Mouse (Mus musculus) embryonic fibroblast, embryonic 13.5 days (primary cell): Measurements from ENCODE around the gene Epo. TPM values are rescaled to one million over a fixed set of nuclear protein-coding genes. Genes with fewer than 3 reads are reported as not detected.
A peak's percentile ranks its signal among the peaks of the same experiment; 100 is the strongest.

Experiments
- H3K27ac ChIP-seq: 2 replicates; pipeline ENCODE4 v1.5.1; 2012; ENCODE audit warnings: low read length, control low read depth, inconsistent platforms; ENCODE audit not compliant: insufficient read depth
- H3K4me1 ChIP-seq: 2 replicates; pipeline ENCODE4 v1.6.1; 2011; ENCODE audit warnings: low read length; ENCODE audit not compliant: control insufficient read depth, insufficient read depth
- H3K4me3 ChIP-seq: 2 replicates; pipeline ENCODE4 v1.5.1; 2011; ENCODE audit warnings: mild to moderate bottlenecking, control low read depth, low read length; ENCODE audit not compliant: insufficient read depth
- CTCF ChIP-seq: IDR thresholded peaks from 2 replicates; pipeline ENCODE4 v1.5.1; 2011; ENCODE audit warnings: mild to moderate bottlenecking, control low read depth, low read length, moderate library complexity, borderline replicate concordance; ENCODE audit not compliant: insufficient read depth
- POLR2A ChIP-seq: IDR thresholded peaks from 2 replicates; pipeline ENCODE4 v1.6.1; 2011; ENCODE audit warnings: low read depth, mild to moderate bottlenecking, control low read depth, low read length, moderate library complexity
- polyA plus RNA-seq: library from polyadenylated mRNA; stranded (reverse); fragments of >200 nt; gene quantifications from 2 replicates; pipeline ENCODE4 v1.2.4, GENCODE M21; 2011; ENCODE audit warnings: low read depth; ENCODE audit not compliant: missing spikeins, insufficient read length

Gene Epo
- polyA plus RNA-seq, result not detected in 2 replicates

DNA sequence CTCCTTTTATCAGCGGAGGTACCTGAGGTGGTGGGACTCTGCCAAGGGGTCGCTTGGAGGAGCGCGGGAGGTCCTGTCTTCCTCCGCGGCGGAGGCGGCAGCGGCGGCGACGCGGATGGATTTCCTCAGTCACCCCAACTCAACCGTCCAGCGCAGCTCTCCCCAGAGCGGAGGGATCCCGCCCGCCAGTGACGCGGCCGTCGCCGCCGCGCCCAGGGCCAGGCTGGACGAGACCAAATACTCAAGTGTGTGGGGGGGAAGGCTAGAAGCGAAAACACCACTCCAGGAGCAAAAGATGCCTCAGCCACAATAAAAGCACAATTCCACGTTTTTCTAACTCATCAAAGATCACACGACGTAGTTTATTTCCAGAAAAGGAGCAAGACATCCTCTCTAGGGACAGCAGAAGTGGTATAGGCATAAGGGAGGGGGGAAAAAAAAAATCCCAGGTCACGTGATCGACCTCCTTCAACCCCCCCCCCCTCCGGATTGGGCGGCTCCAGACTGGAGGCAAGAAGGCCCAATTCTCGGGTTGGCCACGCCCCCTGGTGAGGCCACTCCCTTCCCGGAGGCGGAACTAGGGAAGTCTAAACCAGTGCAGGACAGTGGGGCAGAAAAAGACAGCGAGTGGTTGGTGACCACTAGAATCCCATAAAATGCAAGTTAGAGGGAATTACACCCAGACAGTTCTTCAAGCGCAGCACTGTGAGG, at the start of gene Epo, which contains the start of gene Gnb2:
Gene Epo, minus strand, starts transcription at position 126 of the 711 bp plus-strand sequence.
Gene Gnb2, minus strand, starts transcription at position 394 of the 711 bp plus-strand sequence.
- Histone ChIP-seq H3K27ac (peak within 1 kb of the TSS; percentile 97), H3K4me1 (peaks cover 8% of the 10 kb centered on the region; the same call in 1 of the 2 replicates)
- TF ChIP-seq POLR2A, result peak; percentile 91
- no peak for TF ChIP-seq CTCF

DNA sequence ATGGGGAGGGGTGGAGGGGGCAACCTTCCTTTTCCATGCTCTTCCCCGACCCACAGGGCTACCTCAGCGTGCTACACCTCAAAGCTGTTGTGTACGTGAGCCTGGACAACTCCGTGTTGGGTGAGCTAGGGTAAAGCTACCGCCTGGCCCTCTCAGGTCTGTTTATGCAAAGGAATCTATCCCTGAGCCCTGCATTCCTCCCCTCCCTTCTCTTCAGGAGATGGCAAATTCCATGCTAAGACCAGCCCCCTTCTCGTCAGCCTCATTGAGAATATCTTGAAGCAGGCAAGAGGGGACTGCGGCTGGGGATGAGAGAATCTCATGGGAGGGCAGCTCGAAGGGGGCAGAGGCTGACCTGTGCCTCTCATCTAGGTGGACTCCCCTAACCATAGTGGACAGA, 49.7 kb upstream of the Epo start:
- TF ChIP-seq CTCF (no peak), POLR2A (no peak)
- Histone ChIP-seq H3K4me3 (no peak overlapping the region), H3K27ac (no peak overlapping the region), H3K4me1 (no peaks in the 10 kb centered on the region)

More for the DNA sequence above, at the start of gene Epo, which contains the start of gene Gnb2:
- peak within 1 kb of the TSS; percentile 97 for H3K4me3 ChIP-seq

DNA sequence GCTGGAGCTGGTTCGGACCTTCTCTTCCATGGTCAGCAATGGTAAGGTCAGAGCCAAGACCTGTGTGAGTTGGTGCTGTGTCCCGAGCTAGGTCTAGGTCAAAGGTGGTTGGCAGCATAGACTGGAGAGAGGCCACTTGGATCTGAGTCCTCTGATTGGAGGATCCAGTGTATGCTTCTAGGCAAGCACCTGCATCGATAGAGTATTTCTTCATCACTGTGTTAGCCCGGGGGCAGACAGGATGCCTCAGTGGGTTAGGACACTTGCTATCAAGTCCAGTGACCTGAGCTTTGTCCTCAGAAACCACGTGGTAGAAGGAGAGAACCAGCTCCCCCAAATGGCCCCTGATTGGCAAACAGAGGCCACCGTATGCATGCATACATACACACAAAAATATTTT, 47.2 kb upstream of the Epo start:
- no peak overlapping the region for H3K4me3 ChIP-seq
- TF ChIP-seq POLR2A, result no peak
- no peak for TF ChIP-seq CTCF
- H3K4me1 ChIP-seq, result no peaks in the 10 kb centered on the region
- H3K27ac ChIP-seq, result no peak overlapping the region

DNA sequence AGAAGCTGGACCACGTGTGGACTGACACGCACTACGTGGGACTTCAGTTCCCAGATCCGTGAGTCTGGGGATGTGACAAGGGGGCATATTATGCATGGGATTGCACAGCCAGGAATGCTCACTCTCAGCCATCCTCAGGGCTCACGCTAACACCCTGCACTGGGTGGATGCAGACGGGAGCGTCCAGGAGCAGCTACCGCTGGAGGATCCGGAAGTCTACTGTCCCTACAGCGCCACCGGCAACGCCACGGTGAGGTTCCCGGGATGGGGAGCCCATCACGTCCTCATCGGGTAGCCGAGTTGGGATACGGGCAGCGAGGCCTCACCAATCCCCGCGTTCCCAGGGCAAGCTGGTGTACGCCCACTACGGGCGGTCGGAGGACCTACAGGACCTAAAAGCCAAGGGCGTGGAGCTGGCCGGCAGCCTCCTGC, 41.4 kb upstream of the Epo start:
- TF ChIP-seq CTCF, result no peak
- no peak for TF ChIP-seq POLR2A
- Histone ChIP-seq H3K4me3 (no peak overlapping the region), H3K4me1 (no peaks in the 10 kb centered on the region), H3K27ac (no peak overlapping the region)

DNA sequence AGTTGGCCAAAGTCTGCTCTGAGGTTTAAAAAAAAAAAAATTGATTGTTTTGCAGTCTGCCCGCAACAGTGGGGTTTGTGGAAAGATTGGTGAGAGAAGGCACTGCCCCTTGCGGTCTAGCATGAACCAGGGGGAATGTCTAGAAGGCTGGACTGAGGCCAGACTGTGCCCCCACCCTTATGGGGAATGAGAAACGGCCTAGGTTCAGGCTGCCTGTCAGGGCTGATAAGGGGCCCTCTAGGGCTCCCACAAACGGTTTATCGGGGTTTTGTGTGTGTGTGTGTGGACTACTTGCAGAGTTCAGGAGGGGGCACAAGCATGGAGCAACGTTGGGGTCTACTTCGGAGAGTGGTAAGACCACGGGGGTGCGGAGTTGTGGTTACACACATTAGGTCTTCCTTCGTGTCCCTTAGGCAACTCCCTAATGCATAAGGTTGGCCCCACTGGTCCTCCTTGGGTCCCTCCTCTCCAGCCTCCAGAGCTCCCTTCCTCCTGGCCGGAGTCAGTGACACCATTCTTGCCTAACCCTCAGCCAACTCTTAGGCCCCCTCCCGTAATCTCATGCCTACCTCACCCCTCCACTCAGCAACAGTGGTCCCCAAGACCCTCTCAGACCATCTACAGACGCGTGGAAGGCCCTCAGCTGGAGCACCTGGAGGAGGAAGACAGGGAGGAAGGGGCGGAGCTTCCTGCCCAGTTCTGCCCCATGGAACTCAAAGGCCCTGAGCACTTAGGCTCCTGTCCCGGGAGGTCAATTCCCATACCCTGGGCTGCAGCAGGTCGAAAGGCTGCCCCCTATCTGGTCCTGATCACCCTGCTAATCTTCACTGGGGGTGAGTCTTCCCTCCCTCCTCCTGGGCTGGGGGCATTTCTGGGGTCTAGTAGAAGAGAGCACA, 37.9 kb upstream of the Epo start:
- Histone ChIP-seq H3K27ac (no peak overlapping the region), H3K4me1 (no peaks in the 10 kb centered on the region), H3K4me3 (no peak overlapping the region)
- TF ChIP-seq CTCF (no peak), POLR2A (no peak)

DNA sequence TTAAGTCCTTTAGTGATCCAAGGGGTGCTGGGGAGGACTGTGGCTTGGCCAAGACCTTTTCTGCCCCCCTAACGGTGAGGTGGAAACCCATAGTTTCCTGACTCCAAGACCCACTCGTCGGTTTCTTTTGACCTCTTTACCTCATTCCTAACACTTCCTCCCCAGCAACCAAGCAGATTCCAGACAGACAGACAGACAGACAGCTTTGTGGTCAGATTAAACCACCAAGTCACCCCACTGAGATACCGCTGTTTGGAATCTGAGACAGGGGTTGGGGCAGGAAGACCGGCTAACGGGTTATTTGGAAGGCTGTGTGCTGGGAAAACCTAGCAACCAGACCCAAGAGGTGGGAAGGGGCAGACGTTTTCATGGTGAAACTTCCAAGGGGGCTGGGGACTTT, 37.1 kb upstream of the Epo start:
- Histone ChIP-seq H3K4me1 (no peaks in the 10 kb centered on the region), H3K27ac (no peak overlapping the region), H3K4me3 (no peak overlapping the region)
- TF ChIP-seq POLR2A (no peak), CTCF (no peak)

DNA sequence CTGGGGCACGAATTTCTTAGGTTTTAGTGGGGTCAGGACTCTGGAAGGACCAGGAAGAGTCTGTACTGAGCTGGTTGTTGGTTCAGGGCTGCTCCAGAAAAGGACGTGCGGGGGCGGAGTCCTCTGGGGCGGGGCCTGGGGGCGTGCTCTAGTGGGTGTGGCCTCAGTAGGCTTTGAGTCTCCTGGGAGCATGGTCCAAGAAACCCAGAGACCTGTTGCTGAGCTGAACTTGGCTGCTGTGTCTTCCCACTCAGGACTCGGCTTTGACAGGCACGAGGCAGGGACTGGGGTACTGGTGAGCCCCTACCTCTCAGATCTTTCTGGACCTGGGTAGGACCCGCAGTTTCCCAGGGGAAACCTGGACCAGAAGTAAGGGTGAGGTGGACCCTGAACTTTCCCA, 36.6 kb upstream of the Epo start, which contains the start of gene Tfr2:
Gene Tfr2, plus strand, starts transcription at position 176 of the 400 bp plus-strand sequence.
- H3K4me3 ChIP-seq, result no peak within 1 kb of the TSS
- H3K27ac ChIP-seq, result no peak within 1 kb of the TSS
- TF ChIP-seq POLR2A, result no peak
- TF ChIP-seq CTCF, result no peak
- H3K4me1 ChIP-seq, result no peaks in the 10 kb centered on the region

DNA sequence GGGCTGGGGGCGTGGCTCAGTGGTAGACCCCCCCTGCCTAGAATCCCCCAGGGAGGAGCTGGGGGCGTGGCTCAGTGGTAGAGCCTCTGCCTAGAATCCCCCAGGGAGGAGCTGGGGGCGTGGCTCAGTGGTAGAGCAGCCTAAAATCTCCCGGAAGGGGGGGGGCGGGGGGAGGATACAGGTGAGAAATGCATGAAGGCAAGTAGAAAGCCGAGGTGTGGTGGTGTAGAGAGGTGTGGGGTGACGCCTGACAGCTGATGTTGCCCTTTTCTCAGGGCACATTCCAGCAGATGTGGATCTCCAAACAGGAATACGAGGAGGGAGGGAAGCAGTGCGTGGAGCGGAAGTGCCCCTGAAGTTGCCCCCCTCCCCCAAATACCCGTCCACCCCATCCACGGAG, 36.0 kb upstream of the Epo start:
- TF ChIP-seq POLR2A (no peak), CTCF (no peak)
- Histone ChIP-seq H3K27ac (no peak overlapping the region), H3K4me1 (no peaks in the 10 kb centered on the region), H3K4me3 (no peak overlapping the region)

DNA sequence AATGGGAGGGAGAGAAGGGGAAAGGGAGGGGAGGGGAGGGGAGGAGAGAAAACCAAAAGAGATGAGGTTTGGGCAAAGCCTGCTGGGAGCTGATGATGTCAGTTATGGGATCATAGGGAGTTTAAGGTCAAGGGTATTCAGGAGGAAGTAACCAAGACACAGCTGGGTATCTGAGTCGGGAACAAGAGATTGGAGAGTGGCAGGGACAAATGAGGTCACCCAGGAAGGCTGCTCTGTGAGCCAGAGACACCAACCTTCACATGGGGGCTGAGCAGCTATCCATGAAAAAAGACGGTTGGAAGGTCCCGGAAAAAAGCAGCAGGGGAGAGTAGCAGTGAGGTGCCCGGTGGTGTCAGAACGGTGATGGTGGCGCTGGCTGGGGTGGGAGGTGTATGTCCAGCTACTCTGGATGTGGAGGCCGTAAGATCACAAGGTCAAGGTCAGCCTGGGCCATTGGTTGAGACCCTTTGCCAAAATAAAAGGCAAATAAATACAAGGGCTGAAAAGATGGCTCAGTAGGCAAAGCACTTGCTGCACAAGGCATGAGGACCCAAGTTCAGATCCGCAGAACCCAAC, 35.3 kb upstream of the Epo start:
- Histone ChIP-seq H3K27ac (no peak overlapping the region), H3K4me3 (no peak overlapping the region), H3K4me1 (no peaks in the 10 kb centered on the region)
- TF ChIP-seq POLR2A, result no peak
- no peak for TF ChIP-seq CTCF
